Mouse (Mus musculus) cerebellum, adult 9-10 months (tissue): Measurements from ENCODE around the gene Gm10842.

Source experiments
- DNase-seq: peaks from one replicate; pipeline ENCODE4 v3.0.0; 2022

The Gm10842 gene

GRCm38 (mm10) chr11:105153068-105153833, 6.6 kb downstream of the Gm10842 start:
- DNase-seq: no peak

- no peak for DNase-seq
Measured at GRCm38 (mm10) chr11:105155915-105156314, 9.2 kb downstream of the Gm10842 start.

DNA sequence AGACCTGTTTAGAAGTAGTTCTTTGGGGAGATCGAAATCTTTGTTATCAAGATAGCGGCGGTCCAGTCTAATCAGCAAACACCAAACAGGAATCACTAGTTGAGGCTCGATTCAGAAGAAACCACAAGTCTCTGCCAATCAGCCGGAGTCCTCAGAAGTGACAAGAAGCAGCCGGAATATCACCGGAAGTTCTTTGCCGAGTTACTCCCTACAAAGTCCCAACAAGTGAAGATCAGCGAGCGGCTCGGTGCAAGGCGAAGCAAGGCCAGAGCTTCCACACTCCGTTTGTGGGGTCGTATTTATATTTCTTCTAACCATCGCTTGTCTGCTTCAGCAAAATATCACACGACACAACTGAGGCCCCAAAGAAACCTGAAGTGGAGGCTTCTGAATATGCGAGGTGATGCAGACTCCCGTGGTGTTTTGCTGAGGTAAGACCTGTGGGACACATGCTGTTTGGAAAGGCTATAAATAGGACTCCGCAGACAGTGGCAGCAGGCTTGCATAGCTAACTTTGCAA, 10.1 kb downstream of the Gm10842 start:
- no peak for DNase-seq

DNA sequence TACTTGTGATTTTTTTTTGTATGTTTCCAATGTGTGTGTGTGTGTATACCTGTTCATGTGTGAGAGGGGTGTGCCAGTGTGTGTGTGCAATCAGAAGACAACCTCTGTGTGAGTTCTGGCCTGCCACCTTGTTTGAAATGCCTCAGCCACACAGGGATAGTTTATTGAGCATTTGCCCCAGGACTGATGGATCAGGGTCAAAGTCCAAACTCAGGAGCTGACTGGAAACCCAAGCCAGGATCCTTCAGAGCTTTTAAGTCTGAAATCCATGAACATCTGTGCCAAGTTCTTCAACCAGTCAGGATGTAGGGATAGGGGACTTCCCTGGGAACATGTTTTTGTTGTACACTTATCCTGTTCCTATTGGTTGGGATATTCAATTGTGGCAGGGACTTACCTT, 11.4 kb downstream of the Gm10842 start:
- no peak for DNase-seq

- DNase-seq: no peak
Measured at GRCm38 (mm10) chr11:105159673-105160360, 13.1 kb downstream of the Gm10842 start.

DNA sequence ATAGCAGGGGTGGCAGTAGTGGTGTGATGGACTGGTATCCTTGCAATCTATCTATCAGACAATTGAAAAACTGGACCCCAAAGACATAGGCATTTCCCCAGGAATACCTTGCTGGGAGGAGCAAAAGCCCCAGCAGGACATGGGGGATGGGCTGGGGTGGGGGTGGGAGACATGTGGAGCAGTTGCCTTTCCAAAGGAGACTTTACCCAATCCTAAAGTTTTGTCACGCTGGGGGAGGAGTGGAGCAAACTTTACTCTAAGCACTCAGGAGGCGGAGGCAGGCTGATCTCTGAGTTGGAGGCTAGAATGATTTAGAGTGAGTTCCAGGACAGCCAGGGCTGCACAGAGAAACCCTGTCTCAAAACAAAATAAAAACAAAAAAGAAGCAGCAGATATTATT, 14.7 kb downstream of the Gm10842 start:
- no peak for DNase-seq

DNA sequence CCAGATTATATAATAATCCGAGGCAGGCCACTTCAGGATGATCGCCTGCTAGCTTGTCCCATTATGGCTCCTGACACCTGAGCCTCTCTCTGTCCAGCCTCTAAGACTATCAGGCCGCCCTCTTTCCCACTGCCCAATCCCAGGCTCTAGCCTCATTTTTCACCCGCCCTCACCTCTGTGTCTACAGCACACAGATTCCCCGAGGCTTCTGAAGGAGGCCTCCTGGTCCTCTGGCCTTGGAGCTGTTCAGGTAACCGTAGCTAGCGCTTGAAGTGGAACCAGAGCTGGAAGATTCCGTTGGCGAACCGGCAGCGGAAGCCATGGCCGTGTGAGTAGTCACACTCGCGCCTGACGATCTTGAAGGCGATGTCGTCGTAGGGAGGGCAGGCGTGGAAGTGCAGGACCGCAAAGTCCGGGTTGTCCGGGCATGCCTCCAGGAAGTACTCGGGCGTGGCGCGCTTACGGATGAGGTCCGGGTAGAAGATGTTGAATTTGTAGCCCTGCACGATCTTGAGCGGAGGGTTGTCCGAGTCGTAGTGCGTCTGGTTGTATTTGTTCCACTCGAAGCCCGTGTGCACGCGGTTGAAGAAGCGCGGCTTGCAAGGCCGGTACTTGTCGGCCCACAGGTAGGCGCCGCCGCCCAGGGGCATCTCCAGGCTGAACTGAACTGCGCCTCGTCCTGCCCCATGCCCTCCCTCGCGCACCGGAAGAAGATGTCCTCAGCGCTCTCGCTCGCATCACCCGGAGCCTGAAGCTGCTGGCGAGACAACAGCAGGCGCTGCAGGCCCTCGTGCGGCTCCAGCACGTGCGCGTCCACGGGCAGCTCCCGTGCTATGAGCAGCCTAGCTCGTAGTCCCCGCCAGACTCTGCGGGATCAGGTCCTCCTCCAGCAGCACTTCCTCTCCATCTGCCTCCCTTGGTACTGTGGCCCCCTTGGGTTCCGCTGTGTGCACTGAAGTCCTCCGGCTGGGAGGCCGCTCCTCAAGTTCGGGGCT, 18.1 kb downstream of the Gm10842 start:
- DNase-seq: no peak

DNA sequence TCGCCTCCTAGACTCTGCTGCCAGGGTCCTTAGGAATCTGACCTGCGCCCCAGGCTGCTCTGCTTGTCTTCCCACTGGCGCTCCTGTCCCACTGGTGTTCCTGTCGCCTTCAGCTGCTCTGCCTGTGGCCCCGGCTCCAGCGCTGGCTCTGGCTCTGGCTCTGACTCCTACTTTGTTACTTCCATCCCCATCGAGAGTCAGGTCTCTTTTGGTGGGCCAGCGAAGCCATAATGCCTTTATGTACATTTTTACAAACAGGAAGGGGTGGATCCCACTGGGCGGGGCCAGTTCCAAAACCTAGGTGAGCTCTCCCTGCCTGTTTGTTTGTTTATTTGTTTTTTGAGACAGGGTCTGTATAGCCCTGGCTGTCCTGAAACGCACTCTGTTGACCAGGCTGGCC, 20.1 kb downstream of the Gm10842 start:
- no peak for DNase-seq

- DNase-seq: no peak
Measured at GRCm38 (mm10) chr11:105178516-105178915, 31.8 kb downstream of the Gm10842 start, which contains the start of gene Tlk2. Gene Tlk2 (plus strand): TSS chr11:105178807.

DNA sequence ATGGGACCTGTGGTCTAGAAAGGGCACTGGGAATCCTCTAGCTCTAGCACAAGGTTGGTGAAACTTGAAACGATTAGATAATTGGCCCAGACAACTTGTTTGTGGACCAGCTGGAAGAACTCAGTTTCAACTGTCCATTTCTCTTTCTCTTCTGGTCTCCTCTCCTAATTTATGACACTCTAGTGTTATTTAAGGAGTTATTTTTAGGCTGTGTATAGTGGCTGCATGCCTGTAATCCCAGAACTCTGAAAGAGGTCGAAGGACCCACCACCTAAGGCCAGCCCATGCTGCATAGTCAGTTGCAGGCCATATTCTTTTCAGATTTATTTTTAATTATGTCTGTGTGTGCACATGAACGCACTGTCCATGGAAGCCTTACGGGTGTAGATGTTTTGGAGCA, 32.8 kb downstream of the Gm10842 start:
- no peak for DNase-seq

DNA sequence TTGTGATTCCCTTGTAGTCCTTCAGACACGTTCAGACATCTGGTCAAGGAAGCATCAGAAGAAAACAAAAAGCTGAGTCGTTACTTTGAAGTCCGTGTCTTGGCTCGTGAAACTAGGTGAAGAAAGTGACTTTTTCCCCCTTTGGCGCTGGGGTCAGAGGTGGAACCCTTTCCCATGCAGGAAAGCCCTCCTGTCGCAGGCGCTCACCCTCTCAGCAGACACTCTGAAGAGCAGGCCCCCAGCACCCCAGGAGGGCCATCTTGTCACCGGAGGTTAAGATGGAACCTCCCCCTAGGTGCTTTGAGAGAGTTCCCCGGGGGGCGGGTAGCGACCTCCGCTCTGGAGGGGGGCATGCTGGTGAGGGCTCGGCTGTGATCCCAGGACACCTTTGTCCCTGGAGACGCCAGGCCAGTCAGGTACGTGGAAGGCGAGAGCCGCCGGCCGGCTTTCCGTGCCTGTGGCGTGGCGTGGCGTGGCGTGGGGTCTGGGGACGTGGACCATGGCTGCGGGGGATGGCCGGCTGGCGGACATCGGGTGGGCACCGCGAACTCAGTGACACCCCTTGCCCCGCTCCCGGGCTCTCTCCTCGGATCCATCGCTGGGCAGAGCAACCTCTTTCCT, 33.9 kb downstream of the Gm10842 start:
- DNase-seq: peak; percentile 50

DNA sequence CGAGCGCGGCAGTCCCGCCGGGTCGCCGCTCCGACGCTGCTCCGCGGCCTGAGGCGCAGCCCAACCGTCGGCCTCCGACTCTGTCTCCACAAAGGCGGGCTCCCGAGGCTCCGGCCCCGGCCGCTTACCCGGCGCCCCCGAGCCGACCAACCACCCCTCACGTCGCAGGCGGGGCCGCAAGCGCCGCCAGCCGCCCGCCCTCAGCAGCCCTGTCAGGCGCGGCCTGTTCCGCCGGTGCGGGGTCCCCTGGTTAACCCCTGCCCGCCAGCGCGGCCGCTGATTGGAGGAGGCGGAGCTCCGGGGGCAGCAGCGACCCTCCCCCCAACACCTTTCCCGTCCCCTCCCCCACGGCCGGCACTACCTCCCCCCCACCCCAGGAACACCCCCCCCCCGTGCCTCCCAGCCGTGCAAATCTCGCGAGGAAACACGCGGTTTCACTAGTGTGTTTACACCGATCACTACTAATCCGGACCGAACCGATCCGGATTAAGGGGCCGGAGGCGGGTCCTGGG, 34.5 kb downstream of the Gm10842 start:
- peak; percentile 81 for DNase-seq

DNA sequence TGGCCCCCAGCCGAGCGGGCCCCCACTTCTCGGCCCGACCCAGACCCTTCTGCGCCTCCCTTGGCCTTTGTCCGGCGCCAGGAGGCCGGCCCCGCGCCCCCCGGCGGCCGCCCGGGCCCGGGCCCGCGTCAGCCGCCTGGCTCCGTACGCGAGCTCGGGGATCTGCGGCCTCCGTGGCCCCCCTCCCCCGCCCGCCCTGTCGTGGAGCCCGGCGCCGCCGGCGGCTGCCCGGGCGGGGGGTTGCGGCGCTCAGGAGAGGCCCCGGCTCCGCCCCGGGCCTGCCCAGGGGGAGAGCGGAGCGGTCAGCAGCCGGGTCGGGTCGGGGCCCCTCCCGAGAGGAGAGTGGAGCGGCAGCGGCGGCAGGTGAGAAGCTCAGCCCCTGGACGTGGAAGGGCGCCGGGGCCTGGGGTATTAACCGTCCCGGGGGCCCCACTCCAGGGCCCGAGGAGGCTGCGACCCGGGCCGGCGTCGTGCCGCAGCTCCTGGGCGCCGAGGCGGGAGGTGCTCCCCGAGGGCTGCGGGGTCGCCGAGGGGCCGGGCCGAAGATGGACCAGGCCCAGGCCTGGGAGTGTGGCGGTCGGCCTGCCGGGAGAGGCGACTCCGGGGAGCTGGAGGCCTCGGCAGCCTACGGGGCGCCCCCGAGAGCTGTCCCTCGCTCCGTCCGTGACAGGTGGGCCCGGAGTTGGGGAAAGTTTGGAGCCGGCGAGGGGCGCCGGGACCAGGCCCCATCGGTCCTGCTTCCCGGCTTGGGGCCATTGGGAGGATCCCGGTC, 35.2 kb downstream of the Gm10842 start:
- peak; percentile 40 for DNase-seq

GRCm38 (mm10) chr11:105182461-105182855, 35.8 kb downstream of the Gm10842 start:
- DNase-seq: peak; percentile 29

DNA sequence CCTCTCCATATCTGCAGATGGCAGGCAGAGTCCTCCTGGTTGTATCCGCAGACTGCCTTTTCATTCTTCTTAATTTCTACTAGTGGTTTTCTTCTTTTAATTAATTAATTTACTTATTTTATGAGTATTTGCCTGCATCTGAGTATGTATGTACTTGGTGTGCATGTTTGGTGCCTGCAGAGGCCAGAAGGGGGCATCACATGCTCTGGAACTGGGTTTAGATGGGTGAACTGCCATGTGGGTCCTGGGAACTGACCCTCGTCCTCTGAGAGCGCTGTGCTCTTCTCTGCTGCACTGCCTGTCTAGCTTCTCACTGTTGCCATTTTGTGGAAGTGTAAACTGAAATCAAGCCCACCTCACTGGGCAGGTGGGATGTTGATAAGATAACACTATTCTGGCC, 38.0 kb downstream of the Gm10842 start:
- DNase-seq: no peak

DNA sequence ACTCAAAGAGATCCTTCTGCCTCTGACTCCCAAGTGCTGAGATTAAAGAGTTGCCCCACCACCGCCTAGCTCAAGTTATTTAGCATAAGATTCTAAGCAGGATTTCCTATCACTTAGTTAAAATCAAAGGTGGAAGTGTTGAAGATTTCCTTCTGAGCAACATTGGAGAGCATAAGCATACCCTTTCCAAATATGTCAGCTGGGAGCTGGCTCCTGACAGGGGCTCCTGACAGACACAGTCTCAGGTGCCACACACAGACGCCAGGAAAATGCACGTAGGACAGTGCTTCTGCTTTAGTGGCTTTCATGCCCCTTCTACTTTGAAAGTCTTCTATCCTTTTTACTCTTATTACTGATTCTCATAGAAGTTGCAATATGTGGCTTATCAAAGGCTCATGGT, 45.5 kb downstream of the Gm10842 start:
- DNase-seq: no peak
